Mouse (Mus musculus) liver, embryonic 14.5 days (tissue): ENCODE data around the gene Eps8. TPM values are rescaled to one million over a fixed set of nuclear protein-coding genes. Genes with fewer than 3 reads are reported as not detected.

ENCODE experiments used
- ATAC-seq: fragments of 200-750 bp; cut with Nextera tagmentation; 2 replicates; pipeline ENCODE4 v1.8.0; 2017; ENCODE audit warnings: moderate number of reproducible peaks, mild to moderate bottlenecking, moderate library complexity; ENCODE audit not compliant: insufficient read depth
- DNase-seq, 3 experiments: peaks; one replicate each; pipeline ENCODE4 v3.0.0-alpha.2; 2012 to 2013; ENCODE audit warnings: low read depth in 3 of 3, low spot score in 3 of 3
- H3K27ac ChIP-seq: fragments of 300-500 bp; sonication (generic); 2 replicates; pipeline ENCODE4 v1.5.1; 2014; ENCODE audit warnings: moderate library complexity, mild to moderate bottlenecking, control low read depth, inconsistent platforms
- H3K27me3 ChIP-seq: fragments of 300-500 bp; sonication (generic); 2 replicates; pipeline ENCODE4 v1.6.1; 2014; ENCODE audit warnings: mild to moderate bottlenecking, low read length, moderate library complexity; ENCODE audit not compliant: control insufficient read depth, insufficient read depth
- H3K36me3 ChIP-seq: fragments of 300-500 bp; sonication (generic); replicated peaks from 2 replicates; pipeline ENCODE4 v1.6.1; 2014; ENCODE audit warnings: low read depth; ENCODE audit not compliant: control insufficient read depth, insufficient read depth
- H3K4me1 ChIP-seq, 2 experiments: fragments of 200-500 bp in 1 of 2; fragments of 300-500 bp in 1 of 2; sonication (generic) in 1 of 2; replicated peaks; 2 replicates each; pipeline ENCODE4 v1.6.1; 2012 to 2014; ENCODE audit warnings: antibody characterized with exemption in 1 of 2, inconsistent platforms in 1 of 2, low read length in 1 of 2; ENCODE audit not compliant: control insufficient read depth in 2 of 2, insufficient read depth in 2 of 2
- H3K4me2 ChIP-seq: fragments of 300-500 bp; sonication (generic); 2 replicates; pipeline ENCODE4 v1.6.1; 2014; ENCODE audit warnings: low read depth, mild to moderate bottlenecking, control low read depth, moderate library complexity
- H3K4me3 ChIP-seq, 2 experiments: fragments of 200-500 bp in 1 of 2; fragments of 300-500 bp in 1 of 2; sonication (generic) in 1 of 2; 2 replicates each; pipeline ENCODE4 v1.5.1; 2012 to 2014; ENCODE audit warnings: low read depth in 2 of 2, low read length in 2 of 2, mild to moderate bottlenecking in 2 of 2, control low read depth in 1 of 2, inconsistent platforms in 1 of 2, moderate library complexity in 1 of 2; ENCODE audit not compliant: insufficient read depth in 1 of 2
- H3K9ac ChIP-seq: fragments of 300-500 bp; sonication (generic); replicated peaks from 2 replicates; pipeline ENCODE4 v1.6.1; 2014; ENCODE audit warnings: mild to moderate bottlenecking, control low read depth, moderate library complexity
- H3K9me3 ChIP-seq: fragments of 300-500 bp; sonication (generic); 2 replicates; pipeline ENCODE4 v1.6.1; 2016; ENCODE audit warnings: low read length, mixed read lengths; ENCODE audit not compliant: control insufficient read depth
- CTCF ChIP-seq: IDR thresholded peaks from 2 replicates; pipeline ENCODE4 v1.5.1; 2016; ENCODE audit warnings: antibody characterized with exemption, low read depth, control low read depth
- EP300 ChIP-seq: IDR thresholded peaks from 2 replicates; pipeline ENCODE4 v1.6.1; 2016; ENCODE audit warnings: antibody characterized with exemption, low read depth
- WGBS: fragments of 180-500 bp; shearing (Covaris S2); extraction: QIAGEN DNeasy Blood & Tissue Kit; methylation state at CpG from one replicate; pipeline ENCODE4 v1.1.7; 2014; ENCODE audit not compliant: insufficient replicate concordance; 5-methylcytosine and 5-hydroxymethylcytosine counted together
- polyA plus RNA-seq, 2 experiments: library from polyadenylated mRNA; depleted of rRNA in 1 of 2; stranded (reverse) in 1 of 2; unstranded in 1 of 2; fragments of >200 nt; fragmentation: Nextera tagmentation in 1 of 2; extraction: Ambion mirVana in 1 of 2; gene quantifications; 2 replicates each; pipeline versions ENCODE4 v1.2.1 to v1.2.3; 2012 to 2014

Gene Eps8
- polyA plus RNA-seq, 2 experiments = 0.42 to 1.4 TPM

DNA sequence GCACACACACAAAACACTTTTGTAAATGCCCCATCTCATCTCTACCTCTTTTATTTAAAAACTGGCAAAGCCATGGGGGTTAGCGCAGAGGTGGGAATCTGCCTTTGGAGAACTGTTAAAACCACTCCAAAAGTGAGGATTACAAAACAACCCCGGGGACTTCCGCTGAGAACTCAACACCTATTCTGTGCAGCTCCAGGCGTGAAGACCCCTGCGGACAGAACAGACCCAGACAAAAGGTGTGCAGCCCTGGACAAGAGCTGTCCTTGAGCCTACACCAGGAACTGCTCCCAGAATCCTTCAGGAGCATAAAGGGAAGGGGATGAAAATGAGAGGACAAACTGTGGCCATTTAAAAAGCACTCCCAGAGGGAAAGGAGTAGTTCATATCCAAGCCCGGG is 159.4 kb downstream of the Eps8 start:
- no peak overlapping the region for H3K4me2 ChIP-seq
- 70% methylated on average over 6 of the region's 6 CpGs for WGBS
- H3K27me3 ChIP-seq = no peaks in the 10 kb centered on the region
- DNase-seq (no peak), ATAC-seq (no peak)
- no peaks in the 10 kb centered on the region for H3K4me1 ChIP-seq
- H3K27ac ChIP-seq = no peak overlapping the region
- H3K4me3 ChIP-seq = no peak overlapping the region
- H3K9me3 ChIP-seq = no peaks in the 10 kb centered on the region
- H3K36me3 ChIP-seq = no peaks in the 10 kb centered on the region
- H3K9ac ChIP-seq = no peak overlapping the region
- TF ChIP-seq CTCF = no peak
- TF ChIP-seq EP300 = no peak

GRCm38 (mm10) chr6:137494801-137495200 is 159.9 kb downstream of the Eps8 start:
- no peak overlapping the region for H3K4me3 ChIP-seq
- no peaks in the 10 kb centered on the region for H3K9me3 ChIP-seq
- TF ChIP-seq CTCF (no peak), EP300 (no peak)
- H3K27me3 ChIP-seq = no peaks in the 10 kb centered on the region
- H3K36me3 ChIP-seq = no peaks in the 10 kb centered on the region
- WGBS = 74% methylated on average over 1 of the region's 1 CpGs
- no peak overlapping the region for H3K27ac ChIP-seq
- ATAC-seq (no peak), DNase-seq (no peak)
- no peaks in the 10 kb centered on the region for H3K4me1 ChIP-seq
- no peak overlapping the region for H3K9ac ChIP-seq
- no peak overlapping the region for H3K4me2 ChIP-seq

- Histone ChIP-seq H3K4me2 (no peak overlapping the region), H3K27me3 (no peaks in the 10 kb centered on the region), H3K4me3 (no peak overlapping the region), H3K9ac (no peak overlapping the region), H3K27ac (no peak overlapping the region), H3K36me3 (no peaks in the 10 kb centered on the region), H3K4me1 (no peaks in the 10 kb centered on the region), H3K9me3 (no peaks in the 10 kb centered on the region)
- no peak for ATAC-seq
- TF ChIP-seq CTCF = no peak
- TF ChIP-seq EP300 = no peak
- DNase-seq = no peak
Observed at GRCm38 (mm10) chr6:137494136-137494475, 160.6 kb downstream of the Eps8 start.

DNA sequence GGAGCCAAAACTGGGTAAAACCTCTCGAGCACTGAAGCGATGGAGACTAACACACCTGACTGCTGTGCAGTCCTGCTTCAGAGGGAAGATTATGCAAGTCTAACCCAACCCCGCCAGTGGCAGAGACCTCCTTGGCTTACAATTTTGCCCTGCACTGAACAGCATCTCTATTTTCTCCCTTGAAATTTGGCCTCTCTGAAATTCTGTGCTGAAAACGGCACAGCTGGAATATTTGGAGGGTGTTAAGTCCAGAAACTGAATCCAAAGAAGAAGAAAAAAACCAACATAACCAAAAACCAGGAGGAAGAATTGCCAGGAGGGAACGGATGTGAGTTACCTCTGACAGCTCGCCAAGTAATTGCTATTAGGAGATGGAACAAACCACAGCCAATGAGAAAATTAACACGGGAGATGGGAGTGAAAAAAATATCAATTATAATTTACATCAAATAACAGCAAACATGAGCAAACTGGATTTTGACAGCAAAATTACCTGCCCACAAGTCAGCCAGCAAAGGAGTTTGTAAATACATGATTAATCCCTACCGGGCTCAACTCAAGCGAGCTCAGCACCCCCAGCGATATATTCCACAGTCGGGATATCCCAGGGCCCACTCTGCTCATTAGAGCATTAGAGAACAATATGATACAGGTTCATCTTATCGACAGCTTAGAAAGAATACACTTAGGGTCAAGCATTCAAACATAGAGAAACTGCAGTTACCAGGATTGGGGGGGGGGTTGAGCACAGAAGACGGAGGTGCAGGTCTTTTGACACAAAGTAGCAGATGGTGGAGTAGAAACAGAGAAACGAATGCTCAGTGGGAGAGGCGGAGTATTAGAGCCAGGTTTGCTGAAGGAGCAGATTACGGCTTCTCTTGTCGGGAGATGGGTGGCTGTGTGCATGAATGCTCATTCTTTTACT is 161.2 kb downstream of the Eps8 start:
- Histone ChIP-seq H3K36me3 (no peaks in the 10 kb centered on the region), H3K4me3 (no peak overlapping the region), H3K4me1 (no peaks in the 10 kb centered on the region), H3K9me3 (no peaks in the 10 kb centered on the region), H3K4me2 (no peak overlapping the region), H3K27me3 (no peaks in the 10 kb centered on the region), H3K9ac (no peak overlapping the region), H3K27ac (no peak overlapping the region)
- no peak for DNase-seq
- no peak for ATAC-seq
- TF ChIP-seq EP300 (no peak), CTCF (no peak)
- 73% methylated on average over 17 of the region's 17 CpGs for WGBS

DNA sequence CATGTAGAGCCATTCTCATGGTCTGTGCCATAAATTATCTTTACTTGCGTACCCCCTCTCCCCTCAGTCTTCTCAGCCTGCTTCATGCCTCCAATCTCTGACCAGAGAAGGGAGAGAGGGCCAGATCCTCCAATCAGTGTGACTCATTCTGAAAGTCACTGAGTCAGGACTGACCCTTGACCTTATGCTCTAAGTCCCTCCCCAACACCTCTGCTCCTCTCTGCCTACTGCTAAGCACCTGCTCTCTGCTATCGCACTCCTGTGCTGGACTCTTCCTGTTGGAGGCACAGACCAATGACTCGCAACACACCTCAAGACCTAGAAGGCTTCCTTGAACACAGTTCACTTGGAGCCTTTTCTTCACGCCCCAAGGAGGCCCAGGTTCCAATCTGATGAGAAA is 162.1 kb downstream of the Eps8 start:
- Histone ChIP-seq H3K4me3 (no peak overlapping the region), H3K27ac (no peak overlapping the region), H3K9me3 (no peaks in the 10 kb centered on the region), H3K36me3 (no peaks in the 10 kb centered on the region), H3K27me3 (no peaks in the 10 kb centered on the region), H3K4me2 (no peak overlapping the region), H3K4me1 (no peaks in the 10 kb centered on the region), H3K9ac (no peak overlapping the region)
- DNase-seq (no peak), ATAC-seq (no peak)
- no peak for TF ChIP-seq CTCF
- TF ChIP-seq EP300 = no peak
- WGBS = 67% methylated on average over 4 of the region's 4 CpGs
